Mouse (Mus musculus) heart, postnatal 0 days (tissue): Measurements from ENCODE around the gene Psmb7. TPM values are rescaled to one million over a fixed set of nuclear protein-coding genes. Genes with fewer than 3 reads are reported as not detected.
A peak's percentile ranks its signal among the peaks of the same experiment; 100 is the strongest.

Experiments
- ATAC-seq: fragments of 200-750 bp; cut with Nextera tagmentation; 2 replicates; pipeline ENCODE4 v1.8.0; 2017; ENCODE audit warnings: low read depth, moderate number of reproducible peaks, moderate library complexity; ENCODE audit not compliant: insufficient read depth
- DNase-seq: peaks from one replicate; pipeline ENCODE4 v3.0.0-alpha.2; 2016; ENCODE audit warnings: low spot score
- H3K27ac ChIP-seq: fragments of 300-500 bp; sonication (generic); 2 replicates; pipeline ENCODE4 v1.5.1; 2014; ENCODE audit warnings: low read depth, mild to moderate bottlenecking
- H3K27me3 ChIP-seq: fragments of 300-500 bp; sonication (generic); 2 replicates; pipeline ENCODE4 v1.6.1; 2014; ENCODE audit warnings: low read length, mixed read lengths; ENCODE audit not compliant: control insufficient read depth, insufficient read depth
- H3K36me3 ChIP-seq: fragments of 300-500 bp; sonication (generic); replicated peaks from 2 replicates; pipeline ENCODE4 v1.6.1; 2014; ENCODE audit warnings: low read length, mixed read lengths; ENCODE audit not compliant: control insufficient read depth, insufficient read depth
- H3K4me1 ChIP-seq: fragments of 300-500 bp; sonication (generic); 2 replicates; pipeline ENCODE4 v1.6.1; 2014; ENCODE audit warnings: antibody characterized with exemption; ENCODE audit not compliant: control insufficient read depth, insufficient read depth
- H3K4me2 ChIP-seq: fragments of 300-500 bp; sonication (generic); 2 replicates; pipeline ENCODE4 v1.6.1; 2014; ENCODE audit warnings: low read depth, mild to moderate bottlenecking, low read length, moderate library complexity
- H3K4me3 ChIP-seq: fragments of 300-500 bp; sonication (generic); 2 replicates; pipeline ENCODE4 v1.5.1; 2014; ENCODE audit warnings: low read depth, low read length
- H3K9ac ChIP-seq: fragments of 300-500 bp; sonication (generic); replicated peaks from 2 replicates; pipeline ENCODE4 v1.6.1; 2014; ENCODE audit warnings: low read depth, low read length, mixed read lengths
- H3K9me3 ChIP-seq: fragments of 300-500 bp; sonication (generic); replicated peaks from 2 replicates; pipeline ENCODE4 v1.6.1; 2016; ENCODE audit warnings: low read length; ENCODE audit not compliant: control insufficient read depth
- CTCF ChIP-seq: IDR thresholded peaks from 2 replicates; pipeline ENCODE4 v1.5.1; 2016; ENCODE audit warnings: antibody characterized with exemption, control low read depth, low read depth
- EP300 ChIP-seq: IDR thresholded peaks from 2 replicates; pipeline ENCODE4 v1.6.1; 2016; ENCODE audit warnings: antibody characterized with exemption, low read depth
- WGBS: fragments of 180-500 bp; shearing (Covaris S2); extraction: QIAGEN DNeasy Blood & Tissue Kit; methylation state at CpG from one replicate; pipeline ENCODE4 v1.1.7; 2014; 5-methylcytosine and 5-hydroxymethylcytosine counted together
- polyA plus RNA-seq: library from polyadenylated mRNA; unstranded; fragments of >200 nt; fragmentation: Nextera tagmentation; extraction: Ambion mirVana; gene quantifications from 2 replicates; pipeline ENCODE4 v1.2.1, GENCODE M21; 2015
- total RNA-seq: library from RNA; depleted of rRNA; stranded (reverse); fragments of >200 nt; gene quantifications from 2 replicates; pipeline ENCODE4 v1.2.3, GENCODE M21; 2014; ENCODE audit warnings: low replicate concordance

Gene Psmb7
- total and polyA plus RNA-seq, 2 experiments from 2014 or later = 220 to 241 TPM

- H3K9ac ChIP-seq = no peak overlapping the region
- no peak for TF ChIP-seq EP300
- TF ChIP-seq CTCF = no peak
- peaks cover 28% of the 10 kb centered on the region; the same call in 1 of the 2 replicates for H3K36me3 ChIP-seq
- no peak overlapping the region for H3K27ac ChIP-seq
- no peaks in the 10 kb centered on the region for H3K4me1 ChIP-seq
- no peak overlapping the region for H3K4me2 ChIP-seq
- ATAC-seq (no peak), DNase-seq (no peak)
- no peak overlapping the region for H3K4me3 ChIP-seq
- H3K9me3 ChIP-seq = no peaks in the 10 kb centered on the region
- WGBS = 83% methylated on average over 5 of the region's 5 CpGs
- no peaks in the 10 kb centered on the region for H3K27me3 ChIP-seq
Observed at GRCm38 (mm10) chr2:38616956-38617872, 26.7 kb downstream of the Psmb7 start.

DNA sequence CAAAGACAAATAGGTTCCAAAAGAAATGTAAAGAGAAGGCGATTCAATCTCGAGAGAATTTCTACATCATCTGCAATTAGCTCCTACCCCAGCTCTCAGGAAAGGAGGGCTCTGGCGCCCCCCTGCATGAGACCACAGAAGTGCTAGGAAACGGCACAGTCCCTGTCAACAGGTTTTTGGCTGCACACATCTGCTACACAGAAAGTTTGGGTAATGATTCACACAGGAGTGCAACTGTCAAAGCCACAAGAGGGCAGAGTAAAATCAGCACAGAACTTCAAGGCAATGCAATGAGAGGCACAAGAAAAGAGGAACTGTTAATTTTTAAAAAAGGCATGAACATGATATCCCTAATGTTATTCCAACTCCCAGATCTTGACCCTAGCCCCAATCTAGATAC is 27.8 kb downstream of the Psmb7 start:
- DNase-seq = no peak
- Histone ChIP-seq H3K4me3 (no peak overlapping the region), H3K9me3 (no peaks in the 10 kb centered on the region), H3K4me2 (no peak overlapping the region), H3K27me3 (no peaks in the 10 kb centered on the region), H3K36me3 (peaks cover 22% of the 10 kb centered on the region; the same call in 1 of the 2 replicates), H3K4me1 (no peaks in the 10 kb centered on the region), H3K27ac (no peak overlapping the region), H3K9ac (no peak overlapping the region)
- TF ChIP-seq CTCF (peak; percentile 38), EP300 (no peak)
- no peak for ATAC-seq
- WGBS = 51% methylated on average over 4 of the region's 4 CpGs

GRCm38 (mm10) chr2:38614437-38614836 is 29.4 kb downstream of the Psmb7 start:
- ATAC-seq (no peak), DNase-seq (no peak)
- Histone ChIP-seq H3K36me3 (peaks cover 21% of the 10 kb centered on the region; the same call in 1 of the 2 replicates), H3K4me3 (no peak overlapping the region), H3K27ac (no peak overlapping the region), H3K4me1 (peaks cover 3% of the 10 kb centered on the region), H3K9me3 (no peaks in the 10 kb centered on the region), H3K27me3 (no peaks in the 10 kb centered on the region), H3K4me2 (no peak overlapping the region), H3K9ac (no peak overlapping the region)
- no peak for TF ChIP-seq EP300
- TF ChIP-seq CTCF = no peak
- WGBS = 74% methylated on average over 6 of the region's 6 CpGs

- Histone ChIP-seq H3K27ac (no peak overlapping the region), H3K9ac (no peak overlapping the region), H3K4me2 (no peak overlapping the region), H3K4me3 (no peak overlapping the region), H3K36me3 (peaks cover 21% of the 10 kb centered on the region; the same call in 1 of the 2 replicates), H3K27me3 (no peaks in the 10 kb centered on the region), H3K4me1 (peaks cover 12% of the 10 kb centered on the region), H3K9me3 (no peaks in the 10 kb centered on the region)
- TF ChIP-seq EP300 (no peak), CTCF (no peak)
- ATAC-seq (no peak), DNase-seq (no peak)
- 67% methylated on average over 3 of the region's 3 CpGs for WGBS
Observed at GRCm38 (mm10) chr2:38613576-38613975, 30.3 kb downstream of the Psmb7 start.

DNA sequence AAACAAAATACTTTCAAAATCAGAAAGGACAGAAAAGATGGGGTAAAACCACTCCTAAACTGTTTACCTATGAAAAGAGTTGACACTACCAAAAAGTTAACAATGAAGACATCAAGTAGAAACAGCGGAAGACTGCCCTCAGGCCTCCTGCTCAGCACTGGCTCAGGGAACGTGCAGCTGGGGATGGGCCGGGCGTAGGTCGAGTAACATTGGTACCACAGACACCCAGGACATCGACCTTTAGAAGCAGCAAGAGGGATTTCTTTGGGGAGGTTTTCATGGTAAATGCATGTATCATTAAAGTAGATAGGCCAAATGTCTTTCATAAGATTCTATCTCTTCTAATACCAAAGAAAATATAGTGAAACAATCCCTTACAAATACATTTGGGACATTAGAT is 31.3 kb downstream of the Psmb7 start:
- H3K9me3 ChIP-seq = no peaks in the 10 kb centered on the region
- no peak for DNase-seq
- H3K27ac ChIP-seq = no peak overlapping the region
- H3K27me3 ChIP-seq = no peaks in the 10 kb centered on the region
- H3K4me2 ChIP-seq = no peak overlapping the region
- WGBS = 95% methylated on average over 6 of the region's 6 CpGs
- ATAC-seq = no peak
- H3K36me3 ChIP-seq = peaks cover 16% of the 10 kb centered on the region; the same call in 1 of the 2 replicates
- TF ChIP-seq CTCF (no peak), EP300 (no peak)
- H3K9ac ChIP-seq = no peak overlapping the region
- no peak overlapping the region for H3K4me3 ChIP-seq
- peaks cover 12% of the 10 kb centered on the region for H3K4me1 ChIP-seq

DNA sequence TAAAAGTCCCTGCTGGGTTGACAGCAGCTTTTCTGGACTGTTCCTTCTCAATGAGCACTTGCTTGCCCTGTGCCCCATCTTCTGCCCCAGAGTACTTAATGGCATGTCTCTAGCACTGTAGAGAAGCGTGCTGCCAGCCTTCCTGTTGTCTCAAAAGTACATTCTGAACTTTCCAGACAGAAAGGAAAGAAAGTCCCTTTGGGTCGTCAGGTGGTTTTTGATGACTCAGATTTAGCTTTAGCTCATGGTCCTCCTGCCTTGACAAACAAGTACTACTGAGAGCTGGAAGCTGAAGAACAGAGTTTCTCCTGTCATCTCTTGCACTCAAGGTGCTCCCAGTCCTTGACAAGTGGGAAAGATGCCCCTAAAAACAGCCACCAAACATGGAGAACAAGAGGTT is 33.7 kb downstream of the Psmb7 start:
- Histone ChIP-seq H3K9me3 (no peaks in the 10 kb centered on the region), H3K27me3 (no peaks in the 10 kb centered on the region), H3K27ac (no peak overlapping the region), H3K4me3 (no peak overlapping the region), H3K4me1 (peaks cover 12% of the 10 kb centered on the region), H3K36me3 (0 out of 2 replicates have a peak, but pooled peaks cover 13% of the 10 kb centered on the region), H3K4me2 (no peak overlapping the region), H3K9ac (no peak overlapping the region)
- 74% methylated on average over 2 of the region's 2 CpGs for WGBS
- DNase-seq (no peak), ATAC-seq (no peak)
- TF ChIP-seq CTCF (no peak), EP300 (no peak)
